Mouse (Mus musculus) G1E (cell line): Measurements from ENCODE around the gene Epo.

Experiments
- CTCF ChIP-seq: IDR thresholded peaks from 2 replicates; pipeline ENCODE4 v1.5.1; 2012; ENCODE audit warnings: low read depth, low read length, inconsistent platforms, mixed read lengths
- GATA1 ChIP-seq: IDR thresholded peaks from 2 replicates; pipeline ENCODE4 v1.6.1; 2012; ENCODE audit warnings: borderline replicate concordance, low read length, inconsistent platforms, mixed read lengths
- GATA2 ChIP-seq: IDR thresholded peaks from 2 replicates; pipeline ENCODE4 v1.6.1; 2012; ENCODE audit warnings: low read depth, low read length, inconsistent platforms, borderline replicate concordance
- POLR2AphosphoS5 ChIP-seq: IDR thresholded peaks from 2 replicates; pipeline ENCODE4 v1.6.1; 2012; ENCODE audit warnings: low read depth, low read length, inconsistent platforms; ENCODE audit not compliant: insufficient replicate concordance
- TAL1 ChIP-seq: conservative IDR thresholded peaks from 2 replicates; pipeline ENCODE4 v1.6.1; 2012; ENCODE audit warnings: low read depth, low read length, inconsistent platforms, mixed read lengths

DNA sequence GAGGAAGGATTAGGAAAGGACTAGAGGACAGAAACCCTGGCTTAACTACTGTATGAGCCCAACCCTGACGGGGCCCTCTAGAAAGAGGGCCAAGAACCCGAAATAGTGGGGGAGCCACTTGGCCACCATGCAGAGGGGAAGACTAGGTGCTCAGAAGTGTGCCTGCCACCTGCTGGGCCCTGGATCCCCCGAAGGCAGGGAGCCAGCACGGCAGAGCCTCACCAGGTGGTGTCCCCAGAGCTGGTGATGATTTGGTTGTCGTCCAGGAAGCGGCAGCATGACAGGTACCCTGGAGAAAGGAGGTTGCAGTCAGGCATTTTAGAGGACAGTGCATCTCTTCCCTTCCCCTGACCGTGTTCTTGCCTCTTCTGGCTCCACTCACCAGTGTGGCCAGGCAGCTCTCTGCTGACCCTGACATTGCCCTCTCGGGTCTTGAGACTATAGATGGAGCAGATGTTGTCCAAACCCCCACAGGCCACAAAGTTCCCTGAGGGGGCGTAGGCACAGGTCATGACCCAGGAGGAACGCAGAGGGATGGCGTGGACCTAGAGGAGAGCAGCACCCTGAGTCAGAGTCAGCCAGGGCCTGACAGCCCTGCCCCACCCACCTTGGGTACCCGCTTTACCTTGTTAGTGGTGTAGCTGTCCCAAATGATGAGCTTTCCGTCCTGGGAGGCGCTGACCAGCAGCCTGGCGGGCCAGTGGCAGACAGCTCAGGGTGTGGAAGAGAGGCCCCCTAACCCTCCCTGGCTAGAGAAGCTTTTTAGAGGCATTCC is 3.6 kb downstream of the Epo start:
- TF ChIP-seq CTCF (no peak), TAL1 (no peak), GATA1 (no peak), GATA2 (no peak), POLR2AphosphoS5 (no peak)
